Mouse (Mus musculus) E14TG2a.4 (cell line): ENCODE measurements around the gene Antxr2.

ENCODE experiments used
- CTCF ChIP-seq: conservative IDR thresholded peaks from 2 replicates; pipeline ENCODE4 v1.5.1; 2014; ENCODE audit warnings: low read length
- POU5F1 ChIP-seq: IDR thresholded peaks from 2 replicates; pipeline ENCODE4 v1.6.1; 2014; ENCODE audit warnings: low read length, borderline replicate concordance

GRCm38 (mm10) chr5:97878871-97879270 lies 152.0 kb downstream of the Antxr2 start:
- TF ChIP-seq CTCF (no peak), POU5F1 (no peak)
